Mouse (Mus musculus): ENCODE results near the gene Dcaf7. TPM values are rescaled to one million over a fixed set of nuclear protein-coding genes. Genes with fewer than 3 reads are reported as not detected.
A peak's percentile ranks its signal among the peaks of the same experiment; 100 is the strongest.

Dcaf7 gene
- polyA plus RNA-seq, 1 experiment from 2014 or later: 100 TPM

GRCm38 (mm10) chr11:106007821-106008220 lies 28.9 kb upstream of the Dcaf7 start, which contains the start of gene Kcnh6:
Gene Kcnh6 (plus strand): TSS chr11:106008124.
- Histone ChIP-seq H3K4me3 (ENCODE audit: low read depth, low read length) (no peak within 1 kb of the TSS), H3K27ac (ENCODE audit: low read depth, low read length) (no peak within 1 kb of the TSS), H3K9ac (ENCODE audit: low read length) (no peak within 1 kb of the TSS), H3K27me3 (ENCODE audit: control insufficient read depth, insufficient read depth, low read length) (0 out of 2 replicates have a peak, but pooled peaks cover 3% of the 10 kb centered on the region), H3K4me1 (ENCODE audit: control insufficient read depth, insufficient read depth, low read length) (no peaks in the 10 kb centered on the region; the same call in 1 of the 2 replicates), H3K9me3 (ENCODE audit: control insufficient read depth, low read length) (no peaks in the 10 kb centered on the region), H3K4me2 (ENCODE audit: low read depth) (peak within 1 kb of the TSS; percentile 27), H3K36me3 (ENCODE audit: control insufficient read depth, insufficient read depth, low read length) (no peaks in the 10 kb centered on the region)
- under 1% methylated on average over 24 of the region's 25 CpGs for WGBS
- DNase-seq (ENCODE audit: low spot score) (peak; percentile 75), ATAC-seq (ENCODE audit: insufficient read depth, low FRiP score, low TSS enrichment) (no peak)

- DNase-seq (ENCODE audit: low spot score): no peak
- 52% methylated on average over 7 of the region's 7 CpGs for WGBS
- no peaks in the 10 kb centered on the region; the same call in 1 of the 2 replicates for H3K4me1 ChIP-seq (ENCODE audit: control insufficient read depth, insufficient read depth, low read length)
These were observed 24.0 kb upstream of the Dcaf7 start for GRCm38 (mm10) chr11:106012711-106013110.

GRCm38 (mm10) chr11:106013556-106014225 lies 23.0 kb upstream of the Dcaf7 start:
- ATAC-seq (ENCODE audit: insufficient read depth, low FRiP score, low TSS enrichment) (no peak), DNase-seq (ENCODE audit: low spot score) (no peak)
- Histone ChIP-seq H3K9ac (ENCODE audit: low read length) (no peak overlapping the region), H3K9me3 (ENCODE audit: control insufficient read depth, low read length) (no peaks in the 10 kb centered on the region), H3K4me1 (ENCODE audit: control insufficient read depth, insufficient read depth, low read length) (no peaks in the 10 kb centered on the region), H3K36me3 (ENCODE audit: control insufficient read depth, insufficient read depth, low read length) (no peaks in the 10 kb centered on the region), H3K27me3 (ENCODE audit: control insufficient read depth, insufficient read depth, low read length) (0 out of 2 replicates have a peak, but pooled peaks cover 3% of the 10 kb centered on the region), H3K4me3 (ENCODE audit: low read depth, low read length) (no peak overlapping the region), H3K4me2 (ENCODE audit: low read depth) (no peak overlapping the region), H3K27ac (ENCODE audit: low read depth, low read length) (no peak overlapping the region)
- WGBS: 72% methylated on average over 11 of the region's 11 CpGs

More at GRCm38 (mm10) chr11:106012711-106013110, 24.0 kb upstream of the Dcaf7 start:
- no peak overlapping the region for H3K4me3 ChIP-seq (ENCODE audit: low read depth, low read length)
- H3K4me2 ChIP-seq (ENCODE audit: low read depth): no peak overlapping the region
- H3K9ac ChIP-seq (ENCODE audit: low read length): no peak overlapping the region
- H3K27ac ChIP-seq (ENCODE audit: low read depth, low read length): no peak overlapping the region
- ATAC-seq (ENCODE audit: insufficient read depth, low FRiP score, low TSS enrichment): no peak
- no peaks in the 10 kb centered on the region for H3K36me3 ChIP-seq (ENCODE audit: control insufficient read depth, insufficient read depth, low read length)
- 0 out of 2 replicates have a peak, but pooled peaks cover 3% of the 10 kb centered on the region for H3K27me3 ChIP-seq (ENCODE audit: control insufficient read depth, insufficient read depth, low read length)
- H3K9me3 ChIP-seq (ENCODE audit: control insufficient read depth, low read length): no peaks in the 10 kb centered on the region

GRCm38 (mm10) chr11:106016440-106016839 lies 20.2 kb upstream of the Dcaf7 start:
- DNase-seq (ENCODE audit: low spot score) (no peak), ATAC-seq (ENCODE audit: insufficient read depth, low FRiP score, low TSS enrichment) (no peak)
- no peak overlapping the region for H3K4me3 ChIP-seq (ENCODE audit: low read depth, low read length)
- H3K4me2 ChIP-seq (ENCODE audit: low read depth): no peak overlapping the region
- WGBS: 83% methylated on average over 5 of the region's 5 CpGs
- no peaks in the 10 kb centered on the region for H3K36me3 ChIP-seq (ENCODE audit: control insufficient read depth, insufficient read depth, low read length)
- H3K9ac ChIP-seq (ENCODE audit: low read length): no peak overlapping the region
- H3K9me3 ChIP-seq (ENCODE audit: control insufficient read depth, low read length): no peaks in the 10 kb centered on the region
- H3K27ac ChIP-seq (ENCODE audit: low read depth, low read length): no peak overlapping the region
- H3K4me1 ChIP-seq (ENCODE audit: control insufficient read depth, insufficient read depth, low read length): no peaks in the 10 kb centered on the region; the same call in 1 of the 2 replicates
- peaks cover 10% of the 10 kb centered on the region for H3K27me3 ChIP-seq (ENCODE audit: control insufficient read depth, insufficient read depth, low read length)

- Histone ChIP-seq H3K4me3 (ENCODE audit: low read depth, low read length) (peak overlapping the region; percentile 26), H3K27me3 (ENCODE audit: control insufficient read depth, insufficient read depth, low read length) (peaks cover 11% of the 10 kb centered on the region), H3K4me2 (ENCODE audit: low read depth) (peak overlapping the region; percentile 59), H3K9ac (ENCODE audit: low read length) (peak overlapping the region; percentile 32; the same call in 1 of the 2 replicates), H3K27ac (ENCODE audit: low read depth, low read length) (no peak overlapping the region), H3K36me3 (ENCODE audit: control insufficient read depth, insufficient read depth, low read length) (no peaks in the 10 kb centered on the region), H3K4me1 (ENCODE audit: control insufficient read depth, insufficient read depth, low read length) (no peaks in the 10 kb centered on the region; the same call in 1 of the 2 replicates), H3K9me3 (ENCODE audit: control insufficient read depth, low read length) (no peaks in the 10 kb centered on the region)
- peak; percentile 57 for DNase-seq (ENCODE audit: low spot score)
- 1% methylated on average over 50 of the region's 50 CpGs for WGBS
- ATAC-seq (ENCODE audit: insufficient read depth, low FRiP score, low TSS enrichment): no peak
These were observed 16.5 kb upstream of the Dcaf7 start for GRCm38 (mm10) chr11:106020051-106020763.

GRCm38 (mm10) chr11:106025774-106026173 lies 10.9 kb upstream of the Dcaf7 start:
- Histone ChIP-seq H3K4me1 (ENCODE audit: control insufficient read depth, insufficient read depth, low read length) (no peaks in the 10 kb centered on the region), H3K9me3 (ENCODE audit: control insufficient read depth, low read length) (no peaks in the 10 kb centered on the region), H3K36me3 (ENCODE audit: control insufficient read depth, insufficient read depth, low read length) (no peaks in the 10 kb centered on the region), H3K4me3 (ENCODE audit: low read depth, low read length) (no peak overlapping the region), H3K27ac (ENCODE audit: low read depth, low read length) (no peak overlapping the region), H3K9ac (ENCODE audit: low read length) (no peak overlapping the region), H3K4me2 (ENCODE audit: low read depth) (no peak overlapping the region), H3K27me3 (ENCODE audit: control insufficient read depth, insufficient read depth, low read length) (peaks cover 4% of the 10 kb centered on the region; the same call in 1 of the 2 replicates)
- ATAC-seq (ENCODE audit: insufficient read depth, low FRiP score, low TSS enrichment): no peak
- 88% methylated on average over 3 of the region's 3 CpGs for WGBS
- no peak for DNase-seq (ENCODE audit: low spot score)

GRCm38 (mm10) chr11:106026465-106027151 lies 10.1 kb upstream of the Dcaf7 start:
- Histone ChIP-seq H3K36me3 (ENCODE audit: control insufficient read depth, insufficient read depth, low read length) (no peaks in the 10 kb centered on the region), H3K27ac (ENCODE audit: low read depth, low read length) (no peak overlapping the region), H3K9me3 (ENCODE audit: control insufficient read depth, low read length) (no peaks in the 10 kb centered on the region), H3K4me1 (ENCODE audit: control insufficient read depth, insufficient read depth, low read length) (no peaks in the 10 kb centered on the region), H3K4me2 (ENCODE audit: low read depth) (no peak overlapping the region), H3K9ac (ENCODE audit: low read length) (no peak overlapping the region), H3K27me3 (ENCODE audit: control insufficient read depth, insufficient read depth, low read length) (no peaks in the 10 kb centered on the region), H3K4me3 (ENCODE audit: low read depth, low read length) (no peak overlapping the region)
- DNase-seq (ENCODE audit: low spot score) (peak; percentile 58), ATAC-seq (ENCODE audit: insufficient read depth, low FRiP score, low TSS enrichment) (no peak)
- 47% methylated on average over 10 of the region's 11 CpGs for WGBS

GRCm38 (mm10) chr11:106027607-106028006 lies 9.1 kb upstream of the Dcaf7 start:
- DNase-seq (ENCODE audit: low spot score) (no peak), ATAC-seq (ENCODE audit: insufficient read depth, low FRiP score, low TSS enrichment) (no peak)

More at GRCm38 (mm10) chr11:106027607-106028006, 9.1 kb upstream of the Dcaf7 start:
- Histone ChIP-seq H3K9me3 (ENCODE audit: control insufficient read depth, low read length) (no peaks in the 10 kb centered on the region), H3K9ac (ENCODE audit: low read length) (no peak overlapping the region), H3K4me2 (ENCODE audit: low read depth) (no peak overlapping the region), H3K4me3 (ENCODE audit: low read depth, low read length) (no peak overlapping the region), H3K27me3 (ENCODE audit: control insufficient read depth, insufficient read depth, low read length) (no peaks in the 10 kb centered on the region), H3K4me1 (ENCODE audit: control insufficient read depth, insufficient read depth, low read length) (no peaks in the 10 kb centered on the region), H3K36me3 (ENCODE audit: control insufficient read depth, insufficient read depth, low read length) (no peaks in the 10 kb centered on the region), H3K27ac (ENCODE audit: low read depth, low read length) (no peak overlapping the region)
- WGBS: 87% methylated on average over 5 of the region's 5 CpGs

Measured in neural tube, embryonic 11.5 days (tissue).